In genomic region chr5:137611245-137611602, GRCm38 (mm10) we compare ENCODE assay signal across 8 mouse cellular contexts. TPM values are rescaled to one million over a fixed set of nuclear protein-coding genes. Genes with fewer than 3 reads are reported as not detected.
DNase-seq lines count a peak whose midpoint lies in the region; ATAC-seq and TF ChIP-seq lines count a peak whose summit lies in the region.

No protein-coding gene starts in this region.

- DNase-seq in 3134 (ENCODE audit: extremely low read depth, insufficient read length, low spot score) = peak; percentile 95
- peak; percentile 88 for DNase-seq in adrenal gland, postnatal 14 days
- peak; percentile 72 for DNase-seq in heart, adult 8-10 months (ENCODE audit: low spot score)
- DNase-seq in kidney, adult 2 months = peak; percentile 54
- peak; percentile 53 for DNase-seq in testis, postnatal 14 days (ENCODE audit: low spot score)
- no peak for DNase-seq in layer of hippocampus, postnatal 25 days (ENCODE audit: extremely low spot score in 1 of 2, low spot score in 1 of 2)
- DNase-seq in cerebellum, adult 18-20 months = no peak

- peak overlapping the region; percentile 67 for H3K9ac ChIP-seq in lung, embryonic 16.5 days (ENCODE audit: low read length)

- no peaks in the 10 kb centered on the region for H3K36me3 ChIP-seq in kidney, adult 2 months (ENCODE audit: control insufficient read depth, insufficient read depth, low read length)
- H3K36me3 ChIP-seq in lung, embryonic 16.5 days (ENCODE audit: control insufficient read depth, insufficient read depth, low read length) = no peaks in the 10 kb centered on the region; the same call in 1 of the 2 replicates

- ATAC-seq in lung, embryonic 16.5 days (ENCODE audit: low read depth) = peak; percentile 82

- no peaks in the 10 kb centered on the region for H3K27me3 ChIP-seq in kidney, adult 2 months (replicated peaks; ENCODE audit: control insufficient read depth, insufficient read depth, low read length)
- H3K27me3 ChIP-seq in lung, embryonic 16.5 days (ENCODE audit: control insufficient read depth, insufficient read depth, low read depth, low read length) = no peaks in the 10 kb centered on the region

- peak overlapping the region; percentile 49 for H3K4me3 ChIP-seq in kidney, adult 2 months (ENCODE audit: insufficient read depth, low read depth, low read length)
- H3K4me3 ChIP-seq in lung, embryonic 16.5 days (ENCODE audit: low read length) = peak overlapping the region; percentile 48

- peak overlapping the region; percentile 89 for H3K27ac ChIP-seq in kidney, adult 2 months (ENCODE audit: insufficient read depth, low read depth, low read length)
- H3K27ac ChIP-seq in lung, embryonic 16.5 days (ENCODE audit: low read length) = peak overlapping the region; percentile 96

- peak overlapping the region; percentile 61 for H3K4me2 ChIP-seq in lung, embryonic 16.5 days (ENCODE audit: low read depth, low read length)

- no peak for TF ChIP-seq CTCF in kidney, adult 2 months (conservative IDR thresholded peaks at IDR 0.05; ENCODE audit: insufficient read depth, insufficient read length, low read depth, low read length)

- WGBS in kidney, adult 2 months = 19% methylated on average over 6 of the region's 6 CpGs
- 11% methylated on average over 6 of the region's 6 CpGs for WGBS in lung, embryonic 16.5 days

- peaks cover 14% of the 10 kb centered on the region for H3K4me1 ChIP-seq in kidney, adult 2 months (ENCODE audit: control insufficient read depth, insufficient read depth, low read length)
- peaks cover 36% of the 10 kb centered on the region for H3K4me1 ChIP-seq in lung, embryonic 16.5 days (replicated peaks; ENCODE audit: control insufficient read depth, insufficient read depth, low read length)

- H3K9me3 ChIP-seq in lung, embryonic 16.5 days (ENCODE audit: control insufficient read depth, low read length) = no peaks in the 10 kb centered on the region

- TF ChIP-seq POLR2A in kidney, adult 2 months (IDR thresholded peaks at IDR 0.05; ENCODE audit: low read depth, low read length) = no peak

RNA-seq across cellular contexts. Expression of gene Pcolce, which starts 2.4 kb away (rescaled TPM):
- 414 and 471 TPM in 2 replicates for total RNA-seq in adrenal gland, postnatal 14 days (2021)
- 10 to 100 TPM; 38.9 to 46.0 (median 42.2) TPM for total RNA-seq in heart, adult 8-10 months (2022)
- polyA plus RNA-seq in kidney, adult 2 months (2012; rRNA removed) = 160 and 179 TPM in 2 replicates
- polyA plus RNA-seq in lung, embryonic 16.5 days (2015; fragmentation: Nextera tagmentation; extraction: Ambion mirVana) = 119 and 123 TPM in 2 replicates
- 1 to 10 TPM; 6.7 to 9.2 TPM for total RNA-seq in layer of hippocampus, postnatal 25 days (2021)

RNA-seq across cellular contexts. Expression of gene Mospd3, which starts 10.4 kb away (rescaled TPM):
- total RNA-seq in adrenal gland, postnatal 14 days (2021) = 42.5 and 44.9 TPM in 2 replicates
- total RNA-seq in heart, adult 8-10 months (2022) = 10 to 100 TPM in 3 of 4 experiments, 1 to 10 TPM in 1; 9.0 to 17.6 (median 14.4) TPM
- 84.2 and 86.6 TPM in 2 replicates for polyA plus RNA-seq in kidney, adult 2 months (2012; rRNA removed)
- 30.4 and 30.7 TPM in 2 replicates for polyA plus RNA-seq in lung, embryonic 16.5 days (2015; fragmentation: Nextera tagmentation; extraction: Ambion mirVana)
- total RNA-seq in layer of hippocampus, postnatal 25 days (2021) = 10 to 100 TPM; 33.6 TPM

RNA-seq across cellular contexts. Expression of gene Fbxo24, which starts 17.6 kb away (rescaled TPM):
- total RNA-seq in adrenal gland, postnatal 14 days (2021) = 0.38 and 0.85 TPM in 2 replicates
- under 1 TPM; 0.19 to 0.29 (median 0.23) TPM for total RNA-seq in heart, adult 8-10 months (2022)
- 0.20 and 0.41 TPM in 2 replicates for polyA plus RNA-seq in kidney, adult 2 months (2012; rRNA removed)
- polyA plus RNA-seq in lung, embryonic 16.5 days (2015; fragmentation: Nextera tagmentation; extraction: Ambion mirVana) = 0.13 and 0.15 TPM in 2 replicates
- under 1 TPM; 0.27 to 0.31 TPM for total RNA-seq in layer of hippocampus, postnatal 25 days (2021)

RNA-seq across cellular contexts. Expression of gene Lrch4, which starts 17.7 kb away (rescaled TPM):
- 30.1 and 35.9 TPM in 2 replicates for total RNA-seq in adrenal gland, postnatal 14 days (2021)
- 10 to 100 TPM; 13.1 to 17.8 (median 17.1) TPM for total RNA-seq in heart, adult 8-10 months (2022)
- polyA plus RNA-seq in kidney, adult 2 months (2012; rRNA removed) = 39.4 and 45.5 TPM in 2 replicates
- polyA plus RNA-seq in lung, embryonic 16.5 days (2015; fragmentation: Nextera tagmentation; extraction: Ambion mirVana) = 34.2 and 42.6 TPM in 2 replicates
- total RNA-seq in layer of hippocampus, postnatal 25 days (2021) = 10 to 100 TPM; 19.3 to 23.5 TPM

RNA-seq across cellular contexts. Expression of gene Gm20605, which starts 17.8 kb away (rescaled TPM):
- total RNA-seq in adrenal gland, postnatal 14 days (2021) = 7.2 and 11.6 TPM in 2 replicates
- total RNA-seq in heart, adult 8-10 months (2022) = 1 to 10 TPM; 2.3 to 4.2 (median 2.7) TPM
- 12.2 and 19.8 TPM in 2 replicates for polyA plus RNA-seq in kidney, adult 2 months (2012; rRNA removed)
- polyA plus RNA-seq in lung, embryonic 16.5 days (2015; fragmentation: Nextera tagmentation; extraction: Ambion mirVana) = 14.8 and 18.1 TPM in 2 replicates
- 10 to 100 TPM; 12.7 to 15.8 TPM for total RNA-seq in layer of hippocampus, postnatal 25 days (2021)

Comparison
In these comparisons a context has a peak if more than half of its experiments do, and no peak if none do; other contexts are left out.
1. DNase-seq: peak in 3134 (single experiment), adrenal gland, postnatal 14 days (single experiment), heart, adult 8-10 months (single experiment), kidney, adult 2 months (single experiment) and testis, postnatal 14 days (single experiment); none in layer of hippocampus, postnatal 25 days (0 of 2) and cerebellum, adult 18-20 months (0 of 2).